Mouse (Mus musculus): ENCODE measurements around the gene Tchhl1.

Gene Tchhl1

GRCm38 (mm10) chr3:93505960-93506863, 37.7 kb downstream of the Tchhl1 start:
- DNase-seq: peak in 1 of 2 experiments; percentile 4

- DNase-seq: no peak
Measured at GRCm38 (mm10) chr3:93506881-93507325, 38.3 kb downstream of the Tchhl1 start.

- DNase-seq: no peak
Measured at GRCm38 (mm10) chr3:93509301-93509700, 40.7 kb downstream of the Tchhl1 start.

GRCm38 (mm10) chr3:93511036-93511435, 42.5 kb downstream of the Tchhl1 start:
- no peak for DNase-seq

GRCm38 (mm10) chr3:93511801-93512200, 43.2 kb downstream of the Tchhl1 start:
- no peak for DNase-seq

GRCm38 (mm10) chr3:93512386-93513101, 44.0 kb downstream of the Tchhl1 start:
- no peak for DNase-seq

GRCm38 (mm10) chr3:93514628-93515027, 46.1 kb downstream of the Tchhl1 start:
- DNase-seq: no peak

GRCm38 (mm10) chr3:93517343-93517742, 48.8 kb downstream of the Tchhl1 start:
- no peak for DNase-seq

GRCm38 (mm10) chr3:93519856-93520329, 51.3 kb downstream of the Tchhl1 start:
- DNase-seq: no peak

GRCm38 (mm10) chr3:93520330-93521193, 52.0 kb downstream of the Tchhl1 start, which contains the start of gene S100a11:
Gene S100a11, plus strand, starts transcription at chr3:93520488.
- DNase-seq: peak; percentile 10 to 29
